Mouse (Mus musculus) frontal cortex, postnatal 14 days (tissue): ENCODE measurements around the gene Tut4.

Experiments used
- DNase-seq, 2 experiments: peaks; one replicate each; pipeline ENCODE4 v3.0.0; 2022; ENCODE audit warnings: low spot score in 2 of 2

Tut4 gene

DNA sequence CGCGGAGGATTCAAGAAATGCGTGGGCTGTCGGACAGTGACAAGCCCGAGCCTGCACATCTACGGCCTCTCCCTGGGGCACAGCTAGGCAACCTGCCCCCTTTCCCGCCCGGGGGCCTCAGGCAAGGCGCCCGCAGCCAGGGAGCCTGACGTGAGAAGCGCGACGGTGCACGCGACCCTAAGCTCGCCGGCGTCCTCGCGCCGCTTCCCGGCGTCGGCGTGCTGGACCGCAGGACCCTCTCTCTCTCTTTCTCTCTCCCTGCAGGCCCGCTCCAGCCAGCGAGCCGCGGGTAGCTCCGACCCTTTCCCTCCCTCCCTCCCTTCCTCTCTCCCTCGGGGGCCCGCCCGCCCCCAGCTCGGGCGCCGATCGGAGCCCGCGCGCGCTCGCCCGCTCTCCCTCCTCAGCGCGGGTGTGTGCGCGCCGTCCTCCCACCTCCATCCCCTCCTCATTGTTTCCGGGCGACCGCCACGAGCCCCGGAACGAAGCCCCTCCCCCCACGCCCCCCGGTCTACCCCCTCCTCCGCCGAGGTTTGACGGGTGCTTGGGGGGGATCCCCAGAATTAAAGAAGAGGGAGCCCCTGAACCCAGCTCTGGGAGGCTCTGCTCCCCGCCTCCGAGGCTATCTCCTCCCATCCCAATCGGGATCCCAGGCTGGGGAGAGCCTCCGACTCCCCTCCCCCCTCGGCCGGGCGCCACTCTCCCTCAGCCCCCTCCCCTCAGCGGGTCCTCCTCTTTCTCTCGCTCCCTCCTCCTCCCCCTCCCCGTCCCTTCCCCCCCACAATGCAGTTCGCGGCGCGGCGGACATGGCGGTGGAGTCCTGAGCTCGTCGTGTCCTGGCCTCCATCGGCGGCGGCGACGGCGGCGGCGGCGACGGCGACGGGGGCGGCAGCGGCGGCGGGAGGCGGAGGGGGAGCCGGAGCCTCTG lies at the start of gene Tut4:
Tut4 (plus strand) TSS at position 196 of the 925 bp plus-strand sequence.
- DNase-seq, result peak; percentile 80 to 84

DNA sequence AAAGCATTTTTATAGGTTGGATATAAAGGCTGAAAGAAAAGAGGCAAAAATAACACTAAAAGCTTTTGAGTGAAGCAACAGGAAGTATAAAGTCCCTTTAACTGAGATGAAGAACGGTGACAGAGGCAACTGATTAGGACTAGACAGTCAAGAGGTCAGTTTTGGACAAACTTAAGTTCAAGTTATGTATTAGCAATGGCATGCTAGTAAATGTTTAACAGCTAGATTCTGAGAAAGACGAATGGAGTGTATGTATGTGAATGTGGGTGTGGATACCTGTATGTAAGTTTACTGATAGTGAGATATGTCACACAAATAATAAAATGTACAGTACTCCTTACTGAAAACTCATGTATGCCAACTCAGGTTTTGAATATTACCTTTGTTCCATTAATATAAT lies 34.6 kb upstream of the Tut4 start:
- DNase-seq, result no peak

DNA sequence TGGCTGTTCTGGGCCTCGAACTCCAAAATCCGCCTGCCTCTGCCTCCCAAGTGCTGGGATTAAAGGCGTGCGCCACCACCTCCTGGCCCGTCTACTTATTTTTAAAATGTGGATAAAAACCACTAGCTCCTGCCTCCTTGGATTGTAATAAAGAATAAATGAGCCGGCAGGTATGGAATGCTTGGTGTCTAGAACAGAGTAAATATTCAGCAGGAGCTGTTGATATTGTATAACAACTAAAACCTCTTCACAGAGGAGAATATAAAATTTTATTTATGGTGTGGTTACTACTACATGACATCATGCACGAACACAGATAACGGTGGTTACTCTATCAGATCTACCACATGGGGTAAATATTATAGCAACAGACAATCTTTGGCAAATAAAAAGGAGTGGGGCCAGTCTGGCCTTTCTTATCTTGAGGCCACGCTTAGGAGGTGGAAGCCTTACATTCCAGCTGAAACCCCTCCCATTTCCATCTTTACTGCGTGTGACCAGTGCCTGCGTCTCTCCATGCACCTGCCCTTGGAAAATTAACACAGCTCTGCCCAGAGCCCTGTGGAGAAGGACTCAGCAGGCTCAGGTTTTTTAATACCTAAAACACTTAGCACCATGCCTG lies 31.4 kb upstream of the Tut4 start:
- no peak for DNase-seq

DNA sequence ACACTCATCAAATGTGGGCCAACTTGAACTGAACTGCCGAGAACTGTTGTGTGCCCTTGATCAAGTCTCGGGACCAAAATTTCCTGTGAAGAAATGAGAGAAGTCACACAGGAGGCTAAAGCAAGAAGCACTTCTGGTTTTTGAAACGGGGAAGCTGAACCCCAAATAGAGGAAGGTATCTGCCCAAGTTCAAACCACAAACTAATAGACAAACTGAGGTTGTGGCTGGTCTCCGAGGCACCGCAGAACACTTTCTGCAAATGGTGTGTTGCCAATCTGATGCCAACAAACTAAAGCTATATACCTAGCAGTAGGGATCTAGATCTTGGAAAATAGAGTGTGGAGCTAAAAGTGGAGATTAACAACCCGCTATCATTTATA lies 30.9 kb upstream of the Tut4 start:
- no peak for DNase-seq

DNA sequence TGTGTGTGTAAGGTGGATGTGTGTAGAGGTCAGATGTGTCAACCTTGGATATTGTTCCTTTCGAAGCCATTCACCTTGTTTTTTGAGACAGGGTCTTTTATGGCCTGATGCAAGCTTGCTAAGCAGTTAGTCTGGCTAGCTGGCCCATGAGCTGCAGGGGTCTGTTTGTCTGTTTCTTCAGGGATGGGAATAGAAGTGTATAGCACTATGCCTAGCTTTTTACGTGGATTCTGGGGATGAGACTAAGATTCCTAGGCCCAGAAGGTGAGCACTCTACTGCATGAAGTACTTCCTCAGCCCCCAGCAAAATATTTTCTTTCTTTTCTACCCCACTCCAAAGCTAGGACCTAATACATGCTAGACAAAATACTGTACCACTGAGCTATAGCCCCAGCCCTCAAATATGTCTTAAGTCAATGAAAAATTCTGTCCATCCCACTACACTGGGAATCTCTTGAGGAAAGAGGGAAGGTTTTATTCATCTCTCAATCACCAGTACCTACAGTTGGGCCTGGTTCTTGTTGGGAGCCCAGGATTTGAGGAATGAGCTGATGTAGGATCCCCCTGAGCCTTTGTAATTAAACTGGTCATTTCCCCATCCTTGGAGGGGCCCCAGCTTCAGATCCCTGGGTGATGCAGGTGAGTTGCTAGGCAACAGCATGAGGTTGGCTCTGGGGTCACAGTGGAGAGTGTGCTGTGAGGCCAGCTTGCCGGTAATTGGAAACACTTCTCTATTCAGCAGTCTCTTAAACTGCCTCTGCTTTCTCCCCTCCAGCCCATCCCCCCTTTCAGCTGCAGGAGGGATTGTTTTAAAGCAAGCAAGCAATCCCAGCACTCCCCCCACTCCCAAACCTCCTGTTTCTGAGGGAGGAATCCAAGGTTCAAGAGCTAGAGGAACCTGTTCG lies 28.3 kb upstream of the Tut4 start:
- DNase-seq, result no peak

DNA sequence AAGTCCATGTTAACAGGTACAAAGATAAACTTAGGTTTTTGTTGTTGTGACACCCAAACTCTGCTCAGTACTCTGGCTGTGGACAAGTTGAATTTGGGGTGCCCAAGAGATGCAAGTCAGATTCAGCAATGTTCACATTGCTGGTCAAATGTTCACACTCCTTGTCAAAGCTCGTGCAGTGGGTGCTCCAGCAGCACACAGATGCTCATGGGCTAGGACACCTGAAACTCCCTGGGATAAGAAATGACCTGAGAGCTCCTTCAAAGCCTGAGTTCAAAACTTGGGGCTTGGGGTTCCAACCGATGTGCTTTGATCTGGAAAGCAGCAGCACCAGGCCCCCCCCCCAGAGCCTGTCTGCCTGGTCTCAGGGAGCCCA lies 27.7 kb upstream of the Tut4 start:
- DNase-seq, result no peak

DNA sequence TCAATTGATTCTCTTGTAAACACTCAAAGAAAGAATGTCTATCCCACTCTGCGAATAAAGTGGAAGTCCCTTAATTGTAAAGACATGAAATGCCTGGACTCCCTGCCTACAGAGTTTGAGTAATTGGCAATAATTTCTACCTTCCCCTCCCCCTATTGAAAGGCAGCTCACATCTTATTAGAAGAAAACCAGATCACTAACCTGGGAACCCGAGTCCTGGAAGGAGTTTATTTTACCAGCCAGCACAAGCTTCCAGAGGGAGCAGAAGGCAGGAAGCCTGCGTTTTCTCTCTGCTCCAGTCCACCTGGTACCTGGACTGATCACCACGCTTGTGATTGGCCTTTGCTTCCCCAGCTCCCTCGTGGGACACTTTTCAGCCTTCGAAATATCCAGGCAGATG lies 25.9 kb upstream of the Tut4 start:
- DNase-seq, result no peak

DNA sequence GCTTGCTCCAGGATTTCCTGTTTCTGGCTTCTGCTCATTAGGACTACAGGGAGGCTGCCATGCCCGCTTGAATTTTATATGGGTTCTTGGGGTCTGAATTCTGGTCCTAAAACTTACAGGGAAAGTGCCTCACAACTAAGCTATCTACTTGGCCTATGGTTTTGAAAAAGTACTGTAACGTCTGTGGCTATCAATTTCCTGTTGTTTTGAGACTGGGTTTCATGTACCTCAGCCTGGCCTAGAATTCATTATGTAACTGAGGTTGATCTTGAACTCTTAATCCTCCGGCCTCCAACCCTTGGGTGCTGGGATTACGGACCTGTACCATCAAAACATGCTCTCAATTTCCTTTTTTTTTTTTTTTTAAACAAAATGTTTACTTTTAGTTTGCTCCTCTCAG lies 25.0 kb upstream of the Tut4 start:
- DNase-seq, result no peak

DNA sequence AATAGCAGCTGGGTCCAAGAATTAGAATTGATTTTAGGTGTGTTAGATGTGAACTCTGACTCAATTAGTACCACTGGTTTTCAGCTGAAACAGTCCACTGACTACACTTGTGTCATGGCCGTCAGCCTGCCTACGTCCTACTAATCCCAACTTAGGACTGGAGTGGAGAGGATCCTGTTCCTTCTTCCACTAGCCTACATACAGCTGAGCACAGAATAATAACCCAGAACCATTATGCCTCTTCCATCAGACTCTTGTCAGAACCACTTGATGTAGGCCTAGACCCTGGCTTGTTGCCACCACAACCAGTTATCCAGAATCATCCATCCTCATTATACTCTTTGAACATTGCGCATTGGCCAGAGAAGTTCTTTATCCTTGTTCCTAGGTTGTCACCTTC lies 24.4 kb upstream of the Tut4 start:
- DNase-seq, result no peak

DNA sequence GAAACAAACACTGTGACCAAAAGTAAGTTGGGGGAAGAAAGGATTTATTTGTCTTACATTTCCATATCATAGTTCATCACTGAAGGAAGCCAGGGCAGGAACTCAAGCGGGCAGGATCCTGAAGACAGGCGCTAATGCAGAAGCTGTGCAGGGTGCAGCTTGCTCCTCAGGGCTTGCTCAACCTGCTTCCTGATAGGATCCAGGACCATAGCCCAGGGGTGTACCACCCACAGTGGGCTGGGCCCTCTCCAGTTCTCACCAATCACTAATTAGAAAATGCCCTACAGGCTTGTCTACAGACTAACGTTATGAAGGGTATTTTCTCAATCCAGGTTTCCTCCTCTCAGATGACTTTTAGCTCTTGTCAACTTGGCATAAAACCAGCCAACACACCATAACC lies 23.6 kb upstream of the Tut4 start:
- no peak for DNase-seq

DNA sequence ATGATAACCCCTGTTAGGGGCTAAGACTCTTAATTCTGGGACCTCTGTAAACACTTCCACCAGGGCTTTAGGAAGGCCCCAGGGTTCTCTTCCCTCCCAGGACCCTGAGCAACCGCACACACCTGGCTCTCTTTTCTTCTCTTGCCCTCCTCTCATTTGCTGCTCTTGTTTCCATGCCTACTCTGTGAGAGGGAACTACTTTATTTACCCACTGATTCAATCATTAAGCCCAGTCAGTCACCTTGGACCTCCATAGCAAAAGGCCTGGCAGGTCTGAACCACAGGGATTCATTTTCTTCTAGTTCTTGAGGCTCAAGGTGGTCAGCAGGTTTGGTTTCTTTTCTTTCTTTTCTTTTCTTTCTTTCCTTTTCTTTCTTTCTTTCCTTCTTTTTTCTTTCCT lies 23.0 kb upstream of the Tut4 start:
- DNase-seq, result no peak

DNA sequence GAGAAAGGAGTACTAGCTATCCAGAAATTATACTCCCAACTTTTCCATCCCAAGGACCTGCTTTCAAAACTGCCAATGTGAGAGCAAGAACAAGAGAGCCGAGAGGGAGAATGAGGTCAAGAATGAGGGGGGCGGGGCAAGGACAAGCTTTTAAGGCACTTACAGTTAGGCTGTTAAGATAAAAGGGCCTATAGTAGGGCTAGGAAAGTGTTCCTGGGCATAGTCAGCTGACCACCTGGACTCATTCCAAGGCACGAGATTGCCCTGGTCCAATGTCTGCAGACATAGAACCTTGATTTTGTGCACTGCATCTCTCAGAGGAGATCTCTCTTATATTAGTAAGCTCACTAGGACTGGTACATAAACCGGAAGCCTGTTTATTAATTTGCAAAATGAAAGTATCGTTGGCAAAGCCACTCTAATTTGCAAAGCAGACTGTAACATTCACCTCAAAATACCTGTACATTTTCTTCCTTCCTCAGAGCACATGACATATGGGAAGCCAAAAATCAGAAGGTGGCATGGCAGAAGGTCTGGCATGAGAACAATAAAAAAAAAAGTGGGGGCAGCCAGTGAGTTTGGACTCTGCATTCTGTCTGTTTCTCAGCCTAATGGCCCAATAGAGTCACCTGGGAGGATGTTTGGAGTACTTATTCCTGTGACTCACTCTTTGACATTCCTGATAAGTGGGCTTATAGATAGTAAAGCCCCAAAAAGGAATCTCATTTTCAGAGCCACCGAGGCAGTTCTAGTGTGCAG lies 21.0 kb upstream of the Tut4 start:
- DNase-seq, result no peak

DNA sequence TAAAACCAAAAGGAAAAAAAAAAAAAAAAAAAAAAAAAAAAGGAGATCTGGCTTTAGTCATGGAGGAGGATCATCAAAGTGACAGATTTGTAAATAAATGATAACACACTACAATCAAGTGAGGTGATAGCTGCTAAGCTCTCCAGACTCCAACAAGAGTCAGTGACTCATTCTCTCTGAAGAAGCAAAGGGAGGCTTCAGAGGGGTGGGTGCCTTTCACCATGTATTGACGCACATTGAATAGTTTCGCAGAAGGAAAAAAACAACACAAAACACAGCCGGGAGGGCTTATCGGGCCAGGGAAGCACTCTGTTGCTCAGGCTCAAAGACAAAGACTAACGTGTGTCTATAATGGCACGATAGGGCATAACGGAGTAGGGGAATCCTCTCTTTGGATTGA lies 11.1 kb upstream of the Tut4 start:
- DNase-seq, result no peak

DNA sequence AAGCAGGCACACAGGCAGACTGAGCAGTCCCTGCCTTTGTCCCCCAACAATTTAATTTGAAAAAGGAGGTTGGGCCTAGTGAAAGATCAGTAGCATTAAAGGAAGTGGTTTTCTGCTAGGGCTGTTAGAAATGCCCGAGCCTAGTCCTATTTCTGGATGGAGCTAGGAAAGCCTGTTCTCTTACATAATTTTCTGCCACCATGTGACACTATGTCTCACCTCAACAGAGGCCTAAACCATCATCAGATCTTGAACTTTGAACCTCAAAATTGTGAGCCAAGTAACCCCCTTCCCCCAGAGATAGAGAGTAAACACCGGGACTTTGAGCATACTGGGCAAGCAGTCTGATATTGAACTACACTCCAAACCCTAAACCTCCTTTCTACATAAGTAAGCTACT lies 3.2 kb upstream of the Tut4 start:
- no peak for DNase-seq

DNA sequence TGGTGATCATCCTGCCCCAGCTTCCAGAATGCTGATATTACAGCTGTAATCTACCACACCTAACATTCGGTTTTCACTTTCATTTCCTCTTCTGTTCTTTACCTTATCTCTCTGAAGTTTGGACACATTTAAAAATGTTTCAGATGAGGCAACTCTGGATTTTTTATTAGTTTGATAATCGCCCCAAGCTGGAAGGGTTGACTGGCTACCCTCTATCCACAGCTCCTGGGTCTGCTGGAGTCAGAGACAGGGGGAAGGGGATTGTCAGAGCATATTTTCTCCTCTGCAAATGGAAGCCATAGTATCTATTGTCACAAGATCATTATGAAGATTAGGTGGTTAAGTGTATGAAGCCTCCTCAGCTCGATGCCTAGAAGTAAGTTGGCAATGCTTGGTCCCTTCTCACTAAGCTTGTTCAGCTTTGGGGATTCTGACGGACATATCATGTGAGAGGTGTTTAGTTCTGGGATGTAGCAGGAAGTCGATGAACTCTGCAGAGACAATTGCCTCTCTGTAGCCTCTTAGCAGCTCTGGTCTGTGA lies 955 bp upstream of the Tut4 start:
- DNase-seq, result no peak

DNA sequence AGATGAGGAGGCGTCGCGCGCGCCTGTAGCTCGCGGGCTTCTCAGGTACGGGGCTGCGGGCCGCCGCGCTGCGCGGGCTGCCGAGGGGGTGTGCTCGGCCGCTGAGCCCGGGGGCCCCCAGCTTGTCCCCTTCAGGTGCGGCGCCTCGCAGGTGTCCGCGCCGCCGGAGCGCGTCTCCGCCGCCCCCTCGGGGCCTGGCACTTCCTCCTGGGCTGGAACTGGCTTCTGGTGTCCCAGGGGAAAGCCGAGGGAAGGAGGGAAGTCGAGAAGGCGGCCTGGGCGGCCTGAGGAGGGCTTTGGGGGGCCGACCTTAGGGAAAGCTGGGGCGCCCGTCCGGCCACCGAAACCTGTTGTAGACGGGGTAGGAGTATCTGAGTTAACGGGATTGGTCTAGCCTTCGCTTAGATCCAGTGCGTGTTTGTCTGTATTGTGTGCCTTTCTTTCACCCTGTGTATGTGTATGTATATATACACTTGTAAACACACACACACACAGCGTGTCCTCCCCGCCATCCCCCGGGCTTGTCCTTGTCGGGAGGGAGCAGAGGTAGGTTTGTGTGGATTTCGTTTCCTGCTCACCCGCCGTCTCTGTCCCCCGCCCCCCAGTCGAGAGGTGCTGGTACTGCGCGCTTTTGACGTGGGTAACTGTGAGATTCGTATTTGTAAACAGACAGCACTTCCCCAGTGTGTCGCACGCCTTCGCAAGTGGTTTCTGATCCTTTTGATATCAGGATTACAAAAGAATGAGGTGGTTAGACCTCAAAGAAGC lies 1.1 kb downstream of the Tut4 start:
- peak; percentile 22 to 31 for DNase-seq

DNA sequence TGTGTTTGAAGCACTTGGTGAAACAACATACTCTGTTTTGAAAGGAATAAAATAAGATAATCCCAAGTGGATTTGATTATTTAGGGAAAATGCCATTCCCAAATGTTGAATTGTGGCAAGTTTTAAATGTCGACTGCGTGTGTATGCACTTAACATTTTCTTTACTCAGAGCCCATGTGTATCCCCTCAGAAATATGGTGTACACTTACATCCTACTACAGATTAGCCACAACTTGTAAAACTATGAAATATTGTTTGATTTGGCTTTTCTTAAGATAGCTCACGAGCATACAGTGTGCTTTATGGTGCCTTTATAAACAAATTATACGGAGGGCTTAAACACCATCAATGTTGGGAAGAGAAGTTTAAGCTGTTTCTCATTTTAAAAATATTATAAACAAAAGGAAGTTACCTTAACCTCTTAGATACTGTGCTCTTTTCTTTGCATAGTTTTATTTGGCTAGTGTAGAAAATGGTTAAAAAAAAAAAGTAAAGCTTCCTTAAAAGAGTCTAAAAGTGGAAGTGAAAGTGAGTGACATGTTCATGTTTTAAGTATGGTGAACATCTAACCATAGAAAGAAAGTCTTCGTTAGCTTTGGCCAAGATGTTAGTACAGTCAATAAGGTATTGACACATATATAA lies 2.2 kb downstream of the Tut4 start:
- DNase-seq, result no peak

DNA sequence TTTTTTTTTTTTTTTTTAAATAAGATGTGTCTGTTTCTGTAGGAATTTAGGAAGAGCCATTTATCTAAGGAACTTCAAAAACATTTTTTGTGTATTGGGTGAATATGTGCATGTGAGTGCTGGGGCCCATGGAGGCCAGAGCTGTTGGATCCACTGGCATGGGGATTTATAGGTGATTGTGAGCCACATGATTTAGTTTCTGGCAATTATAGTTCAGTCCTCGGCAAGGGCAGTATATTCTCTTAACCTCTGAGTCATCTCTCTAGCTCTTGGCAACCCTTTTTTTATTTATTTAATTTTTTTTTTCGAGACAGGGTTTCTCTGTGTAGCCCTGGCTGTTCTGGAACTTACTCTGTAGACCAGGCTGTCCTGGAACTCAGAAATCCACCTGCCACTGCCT lies 14.4 kb downstream of the Tut4 start:
- DNase-seq, result no peak

DNA sequence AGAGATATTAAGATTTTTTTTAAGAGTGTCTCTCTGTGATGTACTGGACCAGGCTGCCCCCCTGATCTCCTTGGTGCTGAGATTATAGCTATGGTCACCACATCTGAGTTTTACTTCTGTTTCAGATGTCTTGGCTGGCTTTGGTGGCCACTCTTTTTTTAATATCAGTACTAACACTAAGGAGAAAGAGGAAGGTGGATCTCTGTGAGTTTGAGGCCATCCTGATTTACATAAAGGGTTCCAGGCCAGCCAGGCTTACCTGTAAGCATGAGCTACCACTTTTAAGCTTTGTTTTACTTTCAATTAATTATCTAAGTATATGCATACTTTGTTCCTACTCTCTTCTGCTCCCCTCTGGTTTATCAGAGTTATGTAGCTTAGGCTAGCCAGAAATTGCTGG lies 23.6 kb downstream of the Tut4 start:
- no peak for DNase-seq

DNA sequence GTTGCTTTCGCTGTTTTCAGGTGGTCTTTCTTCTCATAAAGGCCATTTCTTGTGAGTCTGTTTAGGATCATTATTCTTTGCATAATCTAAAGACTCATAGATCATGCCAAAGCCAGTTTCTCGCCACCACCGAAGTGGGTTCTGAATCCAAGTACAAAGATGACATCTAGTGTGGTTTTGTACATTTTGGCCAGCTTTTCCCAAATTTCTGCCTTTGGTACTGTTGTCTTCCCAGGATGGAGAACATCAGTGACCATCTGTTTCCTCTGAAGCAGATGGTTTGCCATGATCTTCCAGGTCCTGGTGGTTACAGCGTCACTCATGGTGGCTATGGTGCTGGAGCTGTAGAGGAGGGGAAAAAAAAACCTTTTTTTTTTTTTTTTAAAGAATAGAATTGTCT lies 25.0 kb downstream of the Tut4 start:
- no peak for DNase-seq
